ENCODE assay signal across 16 mouse cellular contexts in the genomic region with DNA sequence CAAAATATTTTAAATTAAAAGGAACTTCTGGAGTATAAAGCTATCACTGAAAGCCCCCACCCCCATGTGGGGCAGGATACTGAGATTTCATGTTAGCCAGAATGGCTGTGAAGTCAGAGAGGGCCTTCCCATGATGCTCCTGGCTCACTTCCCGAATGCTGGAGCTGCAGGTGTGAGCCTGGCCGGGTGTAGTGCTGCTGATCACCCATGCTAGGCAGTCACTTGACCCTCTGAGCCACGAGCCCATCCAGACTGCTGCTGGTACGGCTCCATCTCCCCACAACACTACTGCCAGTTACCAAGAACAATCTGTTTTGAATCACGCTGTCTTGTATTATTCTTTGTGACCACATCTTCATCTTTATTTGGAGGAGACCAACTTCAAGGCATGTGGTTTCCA.
"Had no signal": no experiment of that assay in that cellular context is flagged by ENCODE, and none has a peak within 500 bp of the region (broad histone marks: within the 10 kb centered on the region; RNA-seq: fewer than 3 reads in every experiment).

No protein-coding gene starts in this region.

- H3K4me3 ChIP-seq: kidney, embryonic 15.5 days; limb, embryonic 13.5 days; neural tube, embryonic 13.5 days had no signal

- H3K9me3 ChIP-seq: kidney, embryonic 15.5 days; limb, embryonic 13.5 days; neural tube, embryonic 13.5 days had no signal

- H3K36me3 ChIP-seq: limb, embryonic 13.5 days; neural tube, embryonic 13.5 days had no signal

- ATAC-seq: intestine, postnatal 0 days; liver, postnatal 0 days; lung, postnatal 0 days had no signal

- H3K4me2 ChIP-seq: kidney, embryonic 15.5 days; limb, embryonic 13.5 days; lung, embryonic 14.5 days; midbrain, embryonic 11.5 days; neural tube, embryonic 13.5 days had no signal

- H3K4me1 ChIP-seq: kidney, embryonic 15.5 days had no signal

- DNase-seq: kidney, adult 8-10 months; kidney, postnatal 14 days; kidney, postnatal 4 days; liver, postnatal 0 days; lung, embryonic 14.5 days; midbrain, embryonic 14.5 days; thymus, adult 18-20 months; thymus, postnatal 36 days had no signal

- H3K27me3 ChIP-seq: kidney, embryonic 15.5 days; limb, embryonic 13.5 days; neural tube, embryonic 13.5 days had no signal

- H3K9ac ChIP-seq: kidney, embryonic 15.5 days; limb, embryonic 13.5 days; liver, embryonic 14.5 days; liver, postnatal 0 days; lung, embryonic 14.5 days; neural tube, embryonic 13.5 days had no signal

- H3K27ac ChIP-seq: kidney, embryonic 15.5 days; limb, embryonic 13.5 days; liver, embryonic 14.5 days; macrophage; neural tube, embryonic 13.5 days had no signal
